Mouse (Mus musculus): Measurements from ENCODE around the gene Med24.

Gene Med24

DNA sequence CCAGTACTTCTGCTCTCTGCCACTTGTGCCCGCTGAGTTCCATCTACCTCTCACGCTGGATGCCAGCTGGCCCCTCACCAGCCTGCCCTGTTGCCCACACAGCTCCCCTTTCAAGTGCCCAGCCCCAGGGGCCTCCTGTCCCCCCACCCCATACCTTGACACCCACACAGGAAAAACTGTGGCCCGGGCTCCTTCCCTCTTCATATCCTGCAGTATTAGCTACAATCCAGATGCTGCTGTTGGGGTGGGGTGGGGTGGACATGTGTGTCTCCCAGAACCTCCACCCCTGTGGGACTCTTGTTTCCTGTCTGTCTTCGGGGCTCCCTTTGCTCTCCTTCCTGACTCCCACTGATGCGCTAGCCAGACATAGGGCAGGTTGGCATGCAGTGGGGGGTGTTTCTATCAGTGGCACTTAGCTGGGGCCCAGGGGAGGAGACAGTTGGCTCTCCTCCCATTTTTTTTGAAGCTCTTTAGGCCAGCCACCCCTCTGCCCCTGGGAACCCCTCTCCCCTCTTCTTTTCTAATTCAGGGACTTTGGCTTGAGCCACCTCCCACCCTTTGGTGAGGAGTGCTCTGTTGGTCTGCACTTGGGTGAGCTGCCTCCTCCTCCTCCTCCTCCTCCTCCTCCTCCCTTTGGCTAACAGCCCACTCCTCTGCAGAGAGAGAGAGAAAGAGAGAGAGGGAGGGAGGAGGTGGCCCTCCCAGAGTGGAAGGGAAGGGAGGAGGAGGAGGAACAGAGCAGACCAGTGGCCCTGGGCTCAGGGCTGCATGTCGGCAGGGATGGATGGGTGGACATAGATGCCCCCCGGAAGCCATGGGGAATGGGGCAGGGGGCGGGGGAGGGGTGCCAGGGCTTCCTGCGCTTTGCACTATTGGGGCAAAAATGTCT, 36.4 kb upstream of the Med24 start:
- DNase-seq (ENCODE audit: low spot score in 2 of 2) = peak; percentile 71 to 84

DNA sequence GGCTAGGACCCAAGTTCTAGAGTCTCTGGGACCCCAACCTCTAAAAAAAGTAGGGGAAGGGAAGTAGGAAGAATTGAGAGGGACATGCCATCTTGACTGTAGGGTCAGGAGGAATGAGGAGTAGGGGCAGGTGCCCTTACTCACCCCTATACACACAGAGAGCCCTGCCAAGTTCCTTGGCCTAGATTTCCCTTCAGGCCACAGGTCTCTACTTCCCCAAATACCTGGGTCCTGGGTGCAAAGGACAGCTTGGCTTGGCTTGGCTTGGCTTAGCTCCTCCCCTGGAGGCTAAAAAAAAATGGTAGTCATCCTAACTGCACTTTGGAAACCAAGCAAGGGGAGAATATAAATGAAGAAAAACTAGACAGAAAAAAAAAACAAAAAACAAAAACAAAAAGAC, 35.5 kb upstream of the Med24 start:
- DNase-seq (ENCODE audit: low spot score in 2 of 2) = no peak

DNA sequence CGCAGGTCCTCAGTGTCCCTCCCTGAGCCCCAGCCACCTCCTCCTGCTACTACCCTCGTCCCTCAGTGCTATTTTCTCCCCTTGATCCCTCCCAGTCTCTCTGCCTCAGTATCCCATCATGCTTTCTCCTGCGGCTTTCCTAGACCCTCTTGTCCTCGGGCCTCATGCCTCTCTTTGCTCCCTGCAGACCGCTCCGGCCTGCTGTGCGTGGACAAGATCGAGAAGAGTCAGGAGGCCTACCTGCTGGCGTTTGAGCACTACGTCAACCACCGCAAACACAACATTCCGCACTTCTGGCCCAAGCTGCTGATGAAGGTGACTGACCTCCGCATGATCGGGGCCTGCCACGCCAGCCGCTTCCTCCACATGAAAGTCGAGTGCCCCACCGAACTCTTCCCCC, 34.9 kb upstream of the Med24 start:
- DNase-seq (ENCODE audit: low spot score in 2 of 2) = no peak

DNA sequence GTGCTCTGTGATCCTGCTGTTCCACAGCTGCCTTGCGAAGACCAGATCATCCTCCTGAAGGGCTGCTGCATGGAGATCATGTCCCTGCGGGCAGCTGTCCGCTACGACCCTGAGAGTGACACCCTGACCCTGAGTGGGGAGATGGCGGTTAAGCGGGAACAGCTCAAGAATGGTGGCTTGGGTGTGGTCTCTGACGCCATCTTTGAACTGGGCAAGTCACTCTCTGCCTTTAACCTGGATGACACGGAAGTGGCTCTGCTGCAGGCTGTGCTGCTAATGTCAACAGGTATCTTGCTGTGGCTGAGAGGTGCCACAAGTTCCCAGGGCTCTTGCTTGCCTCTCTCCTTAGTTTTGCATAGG, 34.2 kb upstream of the Med24 start:
- no peak for DNase-seq (ENCODE audit: low spot score in 2 of 2)

DNA sequence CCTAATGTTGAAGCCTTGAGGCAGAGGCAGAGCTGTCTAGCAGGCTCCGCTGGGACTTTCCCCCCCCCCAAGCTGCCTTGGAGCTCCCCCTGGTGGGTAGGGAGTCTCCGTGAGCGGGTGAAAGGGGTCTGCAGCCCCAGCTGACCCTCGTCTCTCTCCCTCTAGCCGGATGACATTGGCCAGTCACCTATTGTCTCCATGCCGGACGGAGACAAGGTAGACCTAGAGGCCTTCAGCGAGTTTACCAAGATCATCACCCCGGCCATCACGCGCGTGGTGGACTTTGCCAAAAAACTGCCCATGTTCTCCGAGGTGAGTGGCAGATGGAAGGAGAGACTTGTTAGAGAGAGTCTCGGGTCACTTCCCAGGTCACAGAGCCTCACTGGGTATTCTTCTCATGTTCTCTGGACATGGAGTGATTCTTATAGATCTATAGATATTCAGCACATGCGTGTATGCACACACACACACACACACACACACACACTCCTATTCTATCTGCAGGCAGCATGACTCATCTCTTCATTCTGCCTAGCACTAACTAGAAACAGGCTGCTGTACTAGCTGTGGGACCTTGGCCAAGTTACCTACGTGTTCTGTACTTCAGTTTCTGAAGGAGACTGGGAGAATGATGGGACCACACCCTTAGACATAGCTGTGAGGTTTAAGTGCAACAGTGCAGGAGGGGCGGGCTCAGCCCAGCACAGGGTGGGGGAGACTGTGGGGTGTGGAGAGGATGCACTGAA, 33.7 kb upstream of the Med24 start:
- no peak for DNase-seq (ENCODE audit: low spot score in 2 of 2)

DNA sequence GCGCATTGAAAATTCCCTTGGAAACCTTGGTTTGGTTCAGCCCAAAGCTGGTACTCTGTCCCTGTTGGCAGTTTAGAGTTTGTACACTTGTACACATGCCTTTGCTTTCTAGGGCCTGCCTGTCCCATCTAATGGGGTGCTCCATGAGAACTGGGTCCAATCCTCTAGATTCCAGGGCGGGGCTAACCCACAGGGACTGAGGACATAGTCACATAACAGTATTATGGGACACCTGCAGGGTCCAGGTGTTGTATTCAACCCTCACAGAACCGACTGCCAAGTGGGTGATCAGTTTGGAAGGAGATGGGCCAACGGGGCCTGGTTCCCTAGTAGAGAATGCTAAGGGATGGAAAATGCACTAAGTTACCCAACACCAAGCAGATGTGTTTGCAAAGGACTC, 32.7 kb upstream of the Med24 start:
- DNase-seq (ENCODE audit: low spot score in 2 of 2) = no peak

DNA sequence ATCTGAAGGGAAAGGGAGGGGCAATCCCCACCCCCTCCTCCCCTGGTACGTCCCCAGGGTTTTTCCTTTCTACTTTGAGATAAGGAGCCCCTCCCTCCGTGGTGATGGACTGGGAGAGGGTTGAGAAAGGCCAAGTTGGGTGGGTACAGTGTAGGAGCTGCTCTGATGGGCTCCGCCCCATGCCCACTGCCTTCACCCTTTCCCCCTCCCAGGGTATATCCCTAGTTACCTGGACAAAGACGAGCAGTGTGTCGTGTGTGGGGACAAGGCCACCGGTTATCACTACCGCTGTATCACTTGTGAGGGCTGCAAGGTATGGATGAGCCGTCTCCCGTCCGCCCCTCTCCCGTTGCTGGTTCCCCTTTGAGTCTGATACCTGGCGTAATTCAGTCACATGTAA, 27.5 kb upstream of the Med24 start:
- DNase-seq (ENCODE audit: low spot score in 2 of 2) = no peak

DNA sequence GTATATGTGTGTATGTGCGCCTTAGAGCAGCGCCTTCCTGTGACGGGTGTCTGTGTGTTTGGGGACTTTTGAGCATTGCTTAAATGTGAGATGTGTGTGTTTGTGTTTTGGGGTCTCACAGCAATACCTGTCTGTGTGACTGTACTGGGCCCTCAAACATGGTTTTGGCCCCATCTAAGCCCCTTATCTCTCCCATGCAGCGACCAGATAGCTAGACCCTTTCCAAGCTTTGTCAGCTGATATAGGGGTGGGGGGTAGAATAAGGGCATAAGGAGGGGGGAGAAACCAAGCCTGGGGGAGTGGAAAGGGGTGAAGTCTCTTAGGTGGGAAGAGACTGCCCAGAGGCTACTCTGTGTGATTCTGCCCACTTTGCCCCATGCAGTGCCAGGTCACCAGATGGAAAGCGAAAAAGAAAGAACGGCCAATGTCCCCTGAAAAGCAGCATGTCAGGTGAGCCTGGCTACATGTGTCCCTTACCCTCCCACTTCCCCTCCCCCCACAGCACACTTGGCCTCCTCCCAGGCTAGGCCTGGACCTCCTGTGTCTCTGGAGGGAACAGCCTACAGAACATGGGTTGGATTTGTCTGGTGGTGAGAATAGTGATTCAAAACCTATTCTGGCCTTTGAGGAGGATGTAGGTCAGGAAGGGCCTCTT, 26.6 kb upstream of the Med24 start:
- DNase-seq (ENCODE audit: low spot score in 2 of 2) = no peak

DNA sequence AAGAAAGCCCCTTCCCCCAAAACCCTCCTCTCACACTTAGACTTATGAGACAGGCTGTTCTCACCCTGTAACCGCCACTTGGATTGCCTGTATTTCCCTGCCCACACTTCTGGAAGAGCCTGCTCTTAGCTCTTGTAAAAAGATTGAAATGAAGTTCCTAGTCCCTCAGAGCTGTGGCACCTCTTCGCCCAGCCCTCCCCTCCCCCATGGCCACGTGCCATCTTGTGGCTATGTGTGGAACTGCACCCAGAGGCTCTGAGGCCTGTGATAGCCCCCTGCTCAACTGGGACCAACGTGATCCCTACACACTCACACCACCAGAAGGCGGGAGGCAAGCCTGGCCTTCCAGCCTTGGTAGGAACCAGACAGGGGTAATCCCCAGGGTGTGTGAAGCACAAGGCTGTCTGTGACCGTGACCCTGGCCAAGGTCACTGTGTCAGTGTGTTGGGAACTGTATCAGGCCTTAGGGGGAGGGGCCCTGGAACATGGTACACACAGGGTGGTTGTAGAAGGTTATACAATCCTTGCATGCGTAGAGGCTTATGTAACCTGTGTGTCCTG, 25.5 kb upstream of the Med24 start:
- DNase-seq (ENCODE audit: low spot score in 2 of 2) = peak in 1 of 2 experiments; percentile 58

DNA sequence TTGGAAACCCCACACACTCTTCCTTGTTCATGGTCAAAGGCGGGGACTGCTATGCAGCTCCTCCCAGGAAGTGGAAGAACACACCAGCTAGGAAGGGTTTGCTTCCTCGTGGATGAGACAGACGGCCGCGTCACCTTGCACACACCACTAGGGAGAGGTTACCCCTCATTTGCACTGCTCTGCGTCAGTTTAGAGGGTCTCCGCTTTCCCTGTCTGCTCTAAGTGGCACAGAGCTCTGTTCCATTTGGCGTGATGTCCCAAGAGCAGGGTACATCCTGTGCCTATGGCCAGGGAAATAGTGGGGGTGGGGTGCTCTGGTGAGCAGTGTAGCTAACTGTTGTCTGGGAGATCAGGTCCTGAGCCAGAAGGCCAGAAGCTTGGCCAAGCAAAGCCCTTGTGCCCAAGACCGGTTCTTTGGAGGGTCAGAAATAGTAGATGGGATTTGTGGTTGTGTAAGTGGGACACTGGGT, 25.0 kb upstream of the Med24 start:
- DNase-seq (ENCODE audit: low spot score in 2 of 2) = peak in 1 of 2 experiments; percentile 46

DNA sequence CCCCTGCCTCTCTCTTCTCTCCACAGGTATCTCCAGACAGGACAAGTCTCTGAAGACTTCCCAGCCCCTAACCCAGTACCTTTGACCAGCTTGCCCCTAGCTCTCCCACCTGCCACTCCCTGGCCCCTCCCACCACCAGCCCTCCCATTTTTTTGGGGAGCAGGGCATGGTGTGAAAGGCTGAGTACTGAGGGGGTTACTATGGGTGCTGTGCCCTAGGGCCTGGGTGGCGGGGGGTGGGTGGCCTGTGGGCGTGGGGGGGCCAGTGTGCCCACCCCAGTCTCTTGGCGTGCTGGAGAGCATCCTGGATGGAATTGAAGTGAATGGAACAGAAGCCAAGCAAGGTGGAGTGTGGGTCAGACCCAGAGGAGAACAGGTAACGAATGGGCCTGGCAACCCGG, 24.0 kb upstream of the Med24 start:
- DNase-seq (ENCODE audit: low spot score in 2 of 2) = no peak

DNA sequence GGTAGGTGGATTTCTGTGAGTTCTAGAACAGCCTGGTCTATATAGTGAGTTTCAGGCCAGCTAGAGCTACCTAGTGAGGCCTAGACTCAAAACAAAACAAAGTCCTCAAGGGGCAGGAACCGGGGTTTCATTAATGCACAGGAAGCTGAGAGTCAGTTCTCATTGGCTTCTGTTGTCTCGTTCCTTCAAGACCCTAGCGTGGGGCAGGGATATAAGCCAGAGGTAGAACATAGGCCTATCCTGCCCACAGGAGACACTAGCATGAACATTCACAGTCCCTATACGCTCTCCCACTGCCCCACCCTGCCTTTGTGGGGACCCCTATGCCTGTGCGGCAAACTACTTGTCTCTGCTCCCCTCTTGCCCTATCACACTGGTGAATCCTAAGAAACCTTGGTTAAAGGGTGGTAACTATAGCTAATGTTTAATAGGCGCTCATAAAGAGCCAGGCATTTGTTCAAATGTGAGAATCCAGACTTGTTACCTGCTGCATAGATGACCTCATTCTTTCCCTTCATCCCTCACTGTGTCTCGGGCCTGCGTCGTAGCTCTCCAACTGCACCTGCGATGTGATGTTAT, 23.4 kb upstream of the Med24 start:
- DNase-seq (ENCODE audit: low spot score in 2 of 2) = no peak

DNA sequence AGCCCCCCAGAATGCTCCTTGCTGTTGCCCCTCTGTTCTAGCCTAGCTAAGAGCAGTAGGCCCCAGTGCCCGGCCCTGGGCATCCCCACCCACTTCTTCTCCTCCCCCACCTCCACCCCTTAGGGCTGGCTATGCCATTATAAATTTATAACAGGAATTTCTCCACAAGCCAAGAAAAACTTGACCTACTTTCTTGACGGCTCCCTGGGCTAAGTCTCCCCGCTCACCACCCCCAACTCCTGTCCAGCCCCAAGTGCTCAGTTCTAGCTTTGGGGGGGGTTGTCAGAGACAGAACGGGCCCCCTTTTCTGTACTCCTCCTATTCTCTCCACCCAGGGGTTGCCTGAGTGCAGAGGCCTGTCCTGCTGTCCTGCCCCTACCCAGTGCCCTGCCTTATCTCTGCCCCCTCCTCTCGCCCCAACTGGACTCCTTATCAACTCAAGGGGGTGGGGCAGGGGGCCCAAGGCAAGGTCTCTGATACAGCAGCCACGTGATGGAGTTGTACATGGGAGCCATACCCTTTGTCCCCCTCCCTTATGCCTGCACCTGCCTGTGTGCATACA, 22.1 kb upstream of the Med24 start:
- no peak for DNase-seq (ENCODE audit: low spot score in 2 of 2)

DNA sequence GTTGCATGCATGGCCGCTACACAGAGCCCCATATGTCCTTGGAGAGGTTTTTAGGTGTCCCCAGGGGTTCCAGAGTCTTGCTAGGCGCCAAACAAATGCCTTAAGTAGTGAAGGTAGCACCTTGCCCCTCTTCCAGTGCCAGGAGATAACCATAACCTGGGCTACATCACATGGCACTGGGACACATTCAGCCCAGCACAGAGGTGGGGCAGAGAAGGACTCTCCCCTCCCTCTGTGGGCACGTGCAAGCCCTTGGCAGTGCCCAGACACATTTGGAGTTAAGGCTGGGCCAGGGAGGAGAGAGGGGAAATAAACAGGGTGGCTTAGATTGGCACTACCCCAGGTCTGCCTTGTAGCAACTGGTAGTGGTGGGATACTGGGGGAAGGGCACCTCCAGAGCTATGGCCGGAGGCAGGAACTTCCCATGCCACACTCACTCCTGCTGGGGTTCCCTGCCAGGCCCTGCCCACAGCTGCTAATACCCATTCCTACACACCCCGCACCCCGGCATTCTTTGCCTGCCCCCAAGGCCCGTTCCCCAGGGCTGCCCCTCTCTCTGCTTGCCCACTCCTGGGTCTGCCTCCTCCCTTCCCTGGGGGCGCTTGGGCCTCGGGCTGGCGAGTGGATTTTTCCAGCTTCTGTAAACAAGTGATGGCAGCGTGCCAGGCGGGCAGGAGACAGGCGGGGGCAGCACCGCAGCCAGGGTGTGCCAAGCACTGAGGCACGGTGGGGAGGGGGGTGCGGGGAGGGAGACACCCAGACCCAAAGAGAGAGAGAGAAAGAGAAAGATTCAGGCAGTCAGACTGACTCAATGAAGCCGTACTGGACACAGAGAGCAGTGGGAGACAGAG, 21.3 kb upstream of the Med24 start:
- DNase-seq (ENCODE audit: low spot score in 2 of 2) = peak in 1 of 2 experiments; percentile 56

DNA sequence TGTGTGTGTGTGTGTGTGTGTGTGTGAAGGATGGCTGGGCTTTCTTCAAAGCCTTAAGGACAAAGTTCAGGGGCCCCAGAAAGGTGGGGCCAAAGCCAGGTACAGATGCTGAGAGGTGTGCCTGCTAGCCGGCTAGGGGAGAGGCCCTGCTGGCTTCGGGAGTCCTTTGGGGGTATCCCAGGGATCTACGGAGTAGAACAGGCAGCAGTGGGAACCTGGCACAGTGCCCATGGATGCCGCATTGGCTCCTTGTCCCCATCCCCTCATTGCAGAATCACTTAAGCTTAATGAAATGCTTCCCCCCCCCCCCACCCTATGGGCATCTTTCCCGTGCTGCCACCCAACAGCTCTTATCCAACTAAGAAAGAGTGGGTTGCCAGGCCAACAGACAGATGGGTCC, 20.5 kb upstream of the Med24 start:
- no peak for DNase-seq (ENCODE audit: low spot score in 2 of 2)

DNA sequence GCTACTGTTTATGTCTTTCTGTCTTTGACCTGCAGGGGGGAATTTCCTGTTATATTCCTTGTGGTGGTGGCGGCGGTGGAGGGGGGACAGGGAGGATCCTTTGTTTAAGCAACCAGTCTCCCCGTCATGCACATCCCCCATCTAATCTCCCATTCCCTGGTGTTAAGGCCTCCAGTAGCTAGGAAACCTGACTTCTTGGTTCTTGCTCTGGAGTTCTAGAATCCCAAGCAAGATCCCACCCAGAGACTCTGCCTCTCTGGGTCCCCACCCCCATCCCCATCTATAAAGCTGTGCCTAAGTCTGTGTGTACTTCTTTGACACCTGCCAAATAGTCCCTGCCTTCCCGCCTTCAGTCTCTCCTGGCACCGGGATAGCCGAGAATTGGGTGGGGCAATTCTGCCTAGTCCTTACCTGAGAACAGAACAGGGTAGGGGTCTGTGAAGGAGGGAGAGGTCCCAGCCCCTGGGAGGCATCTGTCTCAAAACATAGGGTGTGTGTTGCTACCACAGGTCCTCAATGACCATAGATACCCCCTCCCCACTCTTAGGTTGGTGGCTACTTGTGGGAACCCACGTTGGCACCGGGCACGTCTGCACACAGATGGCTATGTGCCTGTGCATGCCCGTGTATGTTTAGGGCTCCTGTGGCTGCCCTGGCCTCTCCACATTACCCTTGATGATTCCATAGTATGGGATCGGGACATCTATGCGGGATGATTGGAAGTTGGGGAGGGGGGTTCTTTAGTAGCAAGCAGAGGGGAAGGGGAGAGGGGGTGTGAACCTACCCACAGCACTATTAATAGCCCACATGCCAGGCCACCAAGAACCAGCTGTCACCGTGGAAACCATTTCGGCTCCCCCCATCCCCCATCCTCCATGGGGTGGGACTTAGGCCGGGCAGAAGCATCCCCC, 19.5 kb upstream of the Med24 start:
- no peak for DNase-seq (ENCODE audit: low spot score in 2 of 2)

DNA sequence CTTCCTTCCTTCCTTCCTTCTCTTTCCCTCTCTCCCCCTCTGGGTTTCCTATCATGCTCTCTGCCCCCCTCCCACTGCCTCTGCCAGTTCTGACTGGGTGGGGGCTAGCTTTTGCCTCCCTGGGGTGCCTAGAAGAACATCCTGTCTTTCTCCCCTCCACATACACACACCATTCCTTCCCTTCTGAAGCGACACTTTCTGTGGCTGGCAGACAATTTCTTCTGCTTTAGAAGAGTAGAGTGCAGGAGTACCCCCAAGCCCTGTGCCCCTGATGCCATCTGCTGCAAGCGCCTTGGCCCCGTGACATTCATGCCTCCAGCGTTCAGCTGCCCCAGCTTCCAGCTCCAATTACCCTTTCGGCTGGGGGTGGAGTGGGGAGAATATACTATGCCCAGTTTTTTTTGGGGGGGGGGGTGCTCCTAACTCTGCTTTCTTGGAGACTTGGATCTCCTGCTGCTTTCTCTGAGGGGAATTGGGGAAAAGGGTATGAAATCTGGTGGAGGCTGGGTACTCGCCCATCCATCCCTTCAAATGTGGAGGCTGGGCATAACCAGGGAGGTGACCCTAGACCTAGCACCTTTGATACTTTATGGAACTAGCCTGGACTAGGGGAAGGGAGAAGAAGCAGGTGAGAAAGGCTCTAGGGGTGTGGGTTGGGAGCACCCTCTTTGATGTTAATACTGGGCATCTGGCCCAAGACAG, 18.7 kb upstream of the Med24 start:
- peak in 1 of 2 experiments; percentile 51 for DNase-seq (ENCODE audit: low spot score in 2 of 2)

DNA sequence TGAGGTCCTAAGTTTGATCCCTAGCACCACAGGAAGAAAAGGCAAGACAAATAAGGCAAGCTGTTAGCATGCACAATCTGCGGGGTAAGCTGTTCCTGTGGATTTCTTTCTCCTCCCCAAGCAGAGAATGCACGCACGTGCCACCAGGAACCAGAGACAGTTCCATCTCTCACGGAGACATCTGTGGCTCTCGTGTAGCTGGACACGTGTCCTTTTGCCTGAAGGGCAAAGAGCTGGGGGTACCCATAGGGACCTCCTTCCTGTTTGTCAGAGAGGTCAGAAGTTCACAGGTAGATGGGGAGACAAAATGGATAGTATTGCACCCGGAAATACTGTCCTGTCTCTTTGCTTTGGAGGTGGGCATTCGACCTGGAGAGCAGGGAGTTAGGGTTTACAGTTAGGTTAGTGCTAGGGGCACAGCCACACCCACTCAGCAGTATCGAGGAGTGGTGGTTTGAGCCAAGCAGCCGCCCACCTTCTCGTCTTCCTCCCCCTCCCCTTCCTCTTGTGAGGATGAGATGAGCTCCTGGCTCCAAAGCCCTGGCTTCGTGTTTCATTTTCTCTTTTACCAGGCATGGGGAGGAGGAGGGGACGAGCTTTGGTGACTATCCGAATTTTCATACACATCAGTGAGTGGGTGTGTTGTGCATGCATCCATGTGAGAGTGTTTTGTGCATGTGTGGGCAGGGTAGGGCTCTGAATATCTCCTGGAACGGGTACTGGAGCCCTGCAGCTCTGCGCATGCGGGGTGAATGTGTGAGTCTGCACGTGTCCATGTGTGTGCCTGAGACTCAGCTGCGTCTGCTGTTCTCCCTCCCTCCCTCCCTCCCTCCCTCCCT, 17.8 kb upstream of the Med24 start:
- DNase-seq (ENCODE audit: low spot score in 2 of 2) = peak; percentile 89
